Mouse (Mus musculus): Measurements from ENCODE around the gene Baiap3. TPM values are rescaled to one million over a fixed set of nuclear protein-coding genes. Genes with fewer than 3 reads are reported as not detected.

Baiap3 gene
- polyA plus RNA-seq (2015; fragmentation: Nextera tagmentation; extraction: Ambion mirVana), result 1.3 and 2.4 TPM in 2 replicates

GRCm38 (mm10) chr17:25256140-25256754 lies at the start of gene Baiap3:
Gene Baiap3 (minus strand): TSS chr17:25256364.

DNA sequence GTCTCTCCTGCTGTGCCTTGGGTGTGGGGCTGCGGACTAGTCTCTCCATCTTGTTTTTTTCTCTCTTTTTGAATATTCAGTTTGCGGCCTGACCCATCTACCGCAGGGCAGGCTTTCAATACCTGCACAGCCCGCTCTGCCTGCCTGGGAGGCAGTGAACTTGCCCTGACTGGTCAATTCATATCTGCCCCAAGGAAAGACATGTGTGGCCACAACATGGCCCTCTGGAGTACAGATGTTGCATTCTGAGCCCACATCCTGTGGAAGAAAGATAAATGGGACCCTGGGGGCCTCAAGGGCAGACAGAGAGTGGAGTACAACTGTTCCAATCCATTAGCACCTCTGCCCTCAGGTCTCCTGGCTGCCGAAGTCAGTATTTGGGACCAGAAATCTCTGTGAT lies 41.9 kb upstream of the Baiap3 start, which contains the start of gene Prss34:
TSS of gene Prss34 (plus strand) at position 301 of the 400 bp plus-strand sequence.

GRCm38 (mm10) chr17:25274571-25275346 lies 18.6 kb upstream of the Baiap3 start, which contains the start of gene Ube2i:
Gene Ube2i (minus strand): TSS chr17:25274622.

GRCm38 (mm10) chr17:25239695-25240636 lies 16.2 kb downstream of the Baiap3 start, which contains the start of the genes Gnptg and Tsr3:
Gene Gnptg (minus strand): TSS chr17:25240124.
Gene Tsr3 (plus strand): TSS chr17:25240170.

Other genes with a start within 250 kb of the Baiap3 start
- gene Cramp1l, start 240.6 kb downstream of the Baiap3 start, polyA plus RNA-seq (2015; fragmentation: Nextera tagmentation; extraction: Ambion mirVana), result 5.2 and 5.9 TPM in 2 replicates
- 80.5 and 98.2 TPM in 2 replicates for gene Ift140, start 240.3 kb downstream of the Baiap3 start, polyA plus RNA-seq (2015; fragmentation: Nextera tagmentation; extraction: Ambion mirVana)
- gene Tmem204, start 172.8 kb downstream of the Baiap3 start, polyA plus RNA-seq (2015; fragmentation: Nextera tagmentation; extraction: Ambion mirVana), result 24.2 and 26.6 TPM in 2 replicates
- gene Telo2, start 140.4 kb downstream of the Baiap3 start, polyA plus RNA-seq (2015; fragmentation: Nextera tagmentation; extraction: Ambion mirVana), result 18.4 and 24.4 TPM in 2 replicates
- gene Ptx4, start 135.6 kb downstream of the Baiap3 start, polyA plus RNA-seq (2015; fragmentation: Nextera tagmentation; extraction: Ambion mirVana), result not detected in 2 replicates
- 10.8 and 11.8 TPM in 2 replicates for gene Clcn7, start 123.0 kb downstream of the Baiap3 start, polyA plus RNA-seq (2015; fragmentation: Nextera tagmentation; extraction: Ambion mirVana)
- 0.05 TPM in 1 of 2 replicates, not detected in the other for gene Ccdc154, start 93.9 kb downstream of the Baiap3 start, polyA plus RNA-seq (2015; fragmentation: Nextera tagmentation; extraction: Ambion mirVana)
- not detected in 2 replicates for gene Gm38655, start 80.9 kb downstream of the Baiap3 start, polyA plus RNA-seq (2015; fragmentation: Nextera tagmentation; extraction: Ambion mirVana)
- 21.3 and 22.5 TPM in 2 replicates for gene BC003965, start 71.8 kb downstream of the Baiap3 start, polyA plus RNA-seq (2015; fragmentation: Nextera tagmentation; extraction: Ambion mirVana)
- 5.4 and 5.9 TPM in 2 replicates for gene Unkl, start 68.0 kb downstream of the Baiap3 start, polyA plus RNA-seq (2015; fragmentation: Nextera tagmentation; extraction: Ambion mirVana)
- 26.0 and 28.1 TPM in 2 replicates for gene Gnptg, start 16.2 kb downstream of the Baiap3 start, polyA plus RNA-seq (2015; fragmentation: Nextera tagmentation; extraction: Ambion mirVana)
- 25.2 and 27.2 TPM in 2 replicates for gene Tsr3, start 16.2 kb downstream of the Baiap3 start, polyA plus RNA-seq (2015; fragmentation: Nextera tagmentation; extraction: Ambion mirVana)
- 345 and 350 TPM in 2 replicates for gene Ube2i, start 18.3 kb upstream of the Baiap3 start, polyA plus RNA-seq (2015; fragmentation: Nextera tagmentation; extraction: Ambion mirVana)
- 19.5 and 34.4 TPM in 2 replicates for gene Prss34, start 42.0 kb upstream of the Baiap3 start, polyA plus RNA-seq (2015; fragmentation: Nextera tagmentation; extraction: Ambion mirVana)
- 0.32 TPM in 1 of 2 replicates, not detected in the other for gene Prss28, start 52.3 kb upstream of the Baiap3 start, polyA plus RNA-seq (2015; fragmentation: Nextera tagmentation; extraction: Ambion mirVana)
- gene Prss29, start 62.3 kb upstream of the Baiap3 start, polyA plus RNA-seq (2015; fragmentation: Nextera tagmentation; extraction: Ambion mirVana), result not detected in 2 replicates
- 11.6 and 23.7 TPM in 2 replicates for gene Tpsab1, start 89.2 kb upstream of the Baiap3 start, polyA plus RNA-seq (2015; fragmentation: Nextera tagmentation; extraction: Ambion mirVana)
- 360 and 832 TPM in 2 replicates for gene Tpsb2, start 109.9 kb upstream of the Baiap3 start, polyA plus RNA-seq (2015; fragmentation: Nextera tagmentation; extraction: Ambion mirVana)
- gene Tpsg1, start 112.9 kb upstream of the Baiap3 start, polyA plus RNA-seq (2015; fragmentation: Nextera tagmentation; extraction: Ambion mirVana), result 1.3 and 3.0 TPM in 2 replicates
- 1.4 and 1.8 TPM in 2 replicates for gene Cacna1h, start 177.4 kb upstream of the Baiap3 start, polyA plus RNA-seq (2015; fragmentation: Nextera tagmentation; extraction: Ambion mirVana)
- not detected in 2 replicates for gene Tekt4, start 198.3 kb upstream of the Baiap3 start, polyA plus RNA-seq (2015; fragmentation: Nextera tagmentation; extraction: Ambion mirVana)
- not detected in 2 replicates for gene Sstr5, start 240.9 kb upstream of the Baiap3 start, polyA plus RNA-seq (2015; fragmentation: Nextera tagmentation; extraction: Ambion mirVana)